Mouse (Mus musculus): Measurements from ENCODE around the gene Slc35c2. TPM values are rescaled to one million over a fixed set of nuclear protein-coding genes. Genes with fewer than 3 reads are reported as not detected.
A peak's percentile ranks its signal among the peaks of the same experiment; 100 is the strongest.

The Slc35c2 gene
- polyA plus RNA-seq, 1 experiment from 2014 or later, result 62.4 TPM

DNA sequence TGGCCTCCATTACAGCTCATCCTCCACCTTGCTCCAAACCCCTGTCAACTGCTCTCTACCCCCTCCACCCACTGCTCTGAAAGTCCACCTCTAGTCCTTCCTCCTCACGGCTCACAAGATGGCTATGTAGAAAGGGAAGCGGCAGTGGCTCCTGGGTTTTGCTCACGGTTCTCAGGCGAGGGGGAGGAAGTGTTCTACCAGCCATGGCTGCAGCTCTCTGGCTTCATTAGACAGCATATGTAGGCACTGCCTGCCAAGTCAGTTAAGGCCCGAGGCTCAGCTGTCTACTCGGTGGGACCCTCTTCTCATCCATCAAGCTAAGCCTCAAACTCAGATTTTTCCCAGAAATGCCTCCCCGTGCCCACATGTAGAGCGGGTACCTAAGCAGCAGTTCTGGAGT lies 12.8 kb upstream of the Slc35c2 start:
- Histone ChIP-seq H3K4me3 (ENCODE audit: low read length) (no peak overlapping the region), H3K4me2 (replicated peaks; ENCODE audit: low read depth, low read length) (no peak overlapping the region), H3K4me1 (ENCODE audit: insufficient read depth, low read length) (peaks cover 3% of the 10 kb centered on the region; the same call in 1 of the 2 replicates), H3K27ac (ENCODE audit: low read length) (no peak overlapping the region), H3K9ac (replicated peaks; ENCODE audit: low read length) (no peak overlapping the region), H3K9me3 (ENCODE audit: low read length) (no peaks in the 10 kb centered on the region), H3K36me3 (ENCODE audit: insufficient read depth, low read length) (peaks cover 57% of the 10 kb centered on the region), H3K27me3 (ENCODE audit: insufficient read depth, low read length) (no peaks in the 10 kb centered on the region)
- 76% methylated on average over 8 of the region's 8 CpGs for WGBS
- ATAC-seq (ENCODE audit: low FRiP score, low TSS enrichment), result no peak

DNA sequence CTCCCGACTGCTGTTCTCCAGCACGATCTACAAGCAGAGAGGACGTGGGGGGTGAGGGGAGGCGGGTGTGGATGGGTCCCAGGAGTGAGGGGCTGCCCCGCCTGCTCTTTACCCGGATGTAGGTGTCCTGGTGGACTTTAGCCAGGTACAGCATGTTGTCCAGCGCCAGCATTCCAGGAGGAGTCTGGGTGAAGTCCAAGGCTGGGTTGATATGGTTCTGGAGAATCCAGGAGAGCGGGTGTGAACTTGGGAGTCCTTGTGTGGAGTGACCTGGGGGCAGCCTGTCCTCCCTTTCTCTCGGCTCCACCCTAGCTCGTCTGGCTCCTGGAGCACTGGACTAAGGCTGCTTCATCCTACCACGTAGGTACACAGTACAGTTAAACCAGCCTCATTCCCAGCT lies 9.8 kb upstream of the Slc35c2 start:
- Histone ChIP-seq H3K9me3 (ENCODE audit: low read length) (no peaks in the 10 kb centered on the region), H3K4me1 (ENCODE audit: insufficient read depth, low read length) (no peaks in the 10 kb centered on the region), H3K4me2 (replicated peaks; ENCODE audit: low read depth, low read length) (no peak overlapping the region), H3K27ac (ENCODE audit: low read length) (no peak overlapping the region), H3K27me3 (ENCODE audit: insufficient read depth, low read length) (no peaks in the 10 kb centered on the region), H3K4me3 (ENCODE audit: low read length) (no peak overlapping the region), H3K36me3 (ENCODE audit: insufficient read depth, low read length) (peaks cover 59% of the 10 kb centered on the region), H3K9ac (replicated peaks; ENCODE audit: low read length) (no peak overlapping the region)
- no peak for ATAC-seq (ENCODE audit: low FRiP score, low TSS enrichment)
- 88% methylated on average over 11 of the region's 11 CpGs for WGBS

DNA sequence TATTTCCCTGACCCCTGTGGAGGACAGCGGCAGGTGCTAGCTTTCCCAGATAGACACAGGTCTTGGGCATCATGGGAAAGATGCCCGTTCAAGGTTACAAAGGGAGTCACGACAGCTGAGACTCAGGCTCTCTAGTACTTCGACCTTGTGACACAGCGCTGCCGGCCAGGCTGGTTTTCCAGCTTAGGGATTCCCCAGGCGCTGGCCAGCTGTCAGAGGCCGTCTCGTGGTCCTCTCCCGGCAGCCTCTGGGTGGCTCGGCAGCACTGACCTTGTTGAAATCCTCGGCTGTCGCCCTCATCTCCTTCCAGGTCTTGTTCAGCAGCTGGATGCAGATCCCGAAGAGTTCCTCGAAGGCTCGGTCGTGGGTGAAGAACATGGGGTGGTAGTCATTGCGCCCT lies 8.9 kb upstream of the Slc35c2 start:
- WGBS, result 87% methylated on average over 18 of the region's 18 CpGs
- no peak overlapping the region for H3K27ac ChIP-seq (ENCODE audit: low read length)
- no peak overlapping the region for H3K9ac ChIP-seq (replicated peaks; ENCODE audit: low read length)
- no peaks in the 10 kb centered on the region for H3K4me1 ChIP-seq (ENCODE audit: insufficient read depth, low read length)
- no peak overlapping the region for H3K4me3 ChIP-seq (ENCODE audit: low read length)
- H3K4me2 ChIP-seq (replicated peaks; ENCODE audit: low read depth, low read length), result no peak overlapping the region
- H3K36me3 ChIP-seq (ENCODE audit: insufficient read depth, low read length), result peaks cover 61% of the 10 kb centered on the region
- no peak for ATAC-seq (ENCODE audit: low FRiP score, low TSS enrichment)
- H3K9me3 ChIP-seq (ENCODE audit: low read length), result no peaks in the 10 kb centered on the region
- H3K27me3 ChIP-seq (ENCODE audit: insufficient read depth, low read length), result no peaks in the 10 kb centered on the region

DNA sequence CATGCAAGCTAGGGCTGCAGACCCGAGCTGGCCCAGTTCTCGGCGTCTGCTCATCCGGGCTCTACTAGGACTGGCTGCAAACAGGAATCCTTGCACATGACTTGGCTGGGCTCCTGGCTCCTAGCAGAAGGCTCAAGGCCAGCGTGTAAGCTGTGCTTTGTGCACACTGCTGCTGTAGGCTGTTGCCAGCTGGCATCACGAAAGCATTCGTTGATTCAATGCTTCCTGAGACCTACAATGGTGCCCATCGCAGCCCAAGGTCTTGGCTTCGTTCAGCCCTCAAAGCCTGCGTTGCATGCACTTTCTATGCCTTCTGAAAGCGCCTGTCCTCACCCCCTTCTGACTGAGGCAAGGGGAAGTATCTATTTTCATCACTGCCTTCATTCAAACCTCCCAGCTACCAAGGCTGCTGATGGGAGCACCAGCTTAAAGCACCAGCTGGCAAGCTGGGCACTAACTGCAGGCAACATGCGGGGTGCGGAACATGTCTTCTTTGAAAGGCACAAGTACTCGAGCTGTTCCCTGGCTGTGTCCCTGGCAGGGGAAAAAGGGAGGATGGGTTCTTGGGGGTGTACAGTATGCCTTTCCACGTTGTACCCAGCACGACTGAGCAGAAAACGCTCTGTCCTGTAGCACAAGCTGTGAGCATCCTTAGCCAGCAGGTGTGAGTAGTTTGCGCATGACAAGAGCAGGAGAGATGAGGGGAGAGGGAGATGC lies 804 bp upstream of the Slc35c2 start:
- peak overlapping the region; percentile 36; the same call in 1 of the 2 replicates for H3K27ac ChIP-seq (ENCODE audit: low read length)
- peak overlapping the region; percentile 92 for H3K4me2 ChIP-seq (replicated peaks; ENCODE audit: low read depth, low read length)
- WGBS, result 65% methylated on average over 18 of the region's 18 CpGs
- no peaks in the 10 kb centered on the region for H3K27me3 ChIP-seq (ENCODE audit: insufficient read depth, low read length)
- H3K4me3 ChIP-seq (ENCODE audit: low read length), result peak overlapping the region; percentile 84
- peaks cover 30% of the 10 kb centered on the region for H3K36me3 ChIP-seq (ENCODE audit: insufficient read depth, low read length)
- peak overlapping the region; percentile 80 for H3K9ac ChIP-seq (replicated peaks; ENCODE audit: low read length)
- no peaks in the 10 kb centered on the region for H3K9me3 ChIP-seq (ENCODE audit: low read length)
- peak; percentile 33; the same call in 1 of the 2 replicates for ATAC-seq (ENCODE audit: low FRiP score, low TSS enrichment)
- peaks cover 22% of the 10 kb centered on the region for H3K4me1 ChIP-seq (ENCODE audit: insufficient read depth, low read length)

DNA sequence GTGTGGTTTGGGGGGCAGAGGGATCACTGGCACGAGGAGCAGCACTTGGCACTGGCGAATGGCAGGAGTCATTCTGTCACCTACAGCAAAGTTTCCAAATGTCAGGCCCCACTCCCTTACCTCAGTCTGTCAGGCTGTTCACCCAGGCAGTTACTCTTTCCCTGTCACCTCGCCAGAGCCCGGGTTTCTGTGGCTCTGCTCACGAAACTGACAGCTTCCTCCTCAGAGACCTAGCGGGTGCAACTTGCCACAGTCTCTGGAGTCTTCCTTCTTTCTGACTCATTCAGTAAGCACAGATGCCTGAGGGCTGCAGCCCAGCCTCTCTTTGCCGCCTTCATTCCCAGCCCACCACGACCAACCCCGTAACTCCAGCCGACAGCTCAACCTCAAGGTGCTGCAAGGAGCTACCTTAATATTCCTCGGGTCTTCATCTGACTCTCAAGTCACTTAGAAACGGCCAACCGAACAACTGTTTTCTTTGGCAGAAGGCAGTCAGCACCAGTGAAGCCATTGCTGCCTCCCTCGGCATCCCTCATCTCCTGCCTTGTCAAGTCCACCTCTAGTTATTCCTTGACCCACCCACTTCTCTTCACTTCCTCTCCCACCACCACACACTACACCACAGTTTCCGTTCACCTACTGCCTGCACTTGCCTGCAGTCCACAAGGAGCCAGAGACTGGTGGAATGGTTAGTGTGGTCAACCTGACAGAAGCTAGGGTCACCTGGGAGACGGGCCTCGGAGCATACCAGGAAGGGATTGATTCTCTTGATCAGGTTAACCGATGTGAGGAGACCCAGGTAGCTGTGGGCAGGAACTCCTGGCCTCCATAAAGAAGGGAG lies 1.1 kb downstream of the Slc35c2 start:
- Histone ChIP-seq H3K4me3 (ENCODE audit: low read length) (peak overlapping the region; percentile 84), H3K27ac (ENCODE audit: low read length) (no peak overlapping the region), H3K36me3 (ENCODE audit: insufficient read depth, low read length) (peaks cover 17% of the 10 kb centered on the region), H3K9me3 (ENCODE audit: low read length) (no peaks in the 10 kb centered on the region), H3K27me3 (ENCODE audit: insufficient read depth, low read length) (no peaks in the 10 kb centered on the region), H3K9ac (replicated peaks; ENCODE audit: low read length) (peak overlapping the region; percentile 80), H3K4me2 (replicated peaks; ENCODE audit: low read depth, low read length) (peak overlapping the region; percentile 92), H3K4me1 (ENCODE audit: insufficient read depth, low read length) (peaks cover 22% of the 10 kb centered on the region)
- no peak for ATAC-seq (ENCODE audit: low FRiP score, low TSS enrichment)
- 51% methylated on average over 18 of the region's 18 CpGs for WGBS

DNA sequence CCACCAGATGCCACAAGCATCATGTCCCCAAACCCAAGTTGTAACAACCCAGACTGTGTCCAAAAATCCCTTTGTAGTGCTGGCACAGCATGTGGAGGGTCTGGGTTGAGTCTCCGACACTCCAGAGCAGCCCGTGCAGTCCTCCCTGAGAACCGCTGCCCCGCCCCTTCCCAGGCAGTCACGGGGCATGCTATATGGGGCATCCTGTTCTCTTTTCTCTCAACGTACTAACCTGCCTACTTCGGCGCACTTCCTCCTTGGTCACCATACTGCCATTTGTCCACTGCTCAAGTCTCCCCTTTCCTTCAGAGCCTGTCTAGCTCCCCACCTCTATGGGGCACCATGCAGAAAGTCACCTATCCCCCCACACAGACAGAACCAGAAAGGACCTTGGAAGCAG lies 2.0 kb downstream of the Slc35c2 start:
- 83% methylated on average over 8 of the region's 8 CpGs for WGBS
- H3K27ac ChIP-seq (ENCODE audit: low read length), result no peak overlapping the region

DNA sequence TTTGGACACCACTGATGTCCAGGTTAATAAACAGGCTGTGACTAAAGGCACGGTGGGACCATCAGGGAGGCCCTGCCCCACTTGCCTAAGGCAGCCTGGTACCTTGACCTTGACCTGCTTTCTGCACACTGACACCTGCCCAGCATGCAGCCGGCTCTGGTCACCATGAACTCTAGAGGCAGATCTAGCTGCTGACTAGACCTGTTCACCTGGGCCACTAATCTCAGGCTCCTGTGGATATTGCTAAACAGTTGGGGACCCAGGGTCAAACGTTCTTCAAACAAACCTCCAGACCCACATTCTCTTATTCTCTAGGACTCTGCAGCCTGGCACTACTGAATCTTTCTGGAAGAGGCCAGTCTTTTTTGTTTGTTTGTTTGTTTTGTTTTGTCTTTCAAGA lies 2.6 kb downstream of the Slc35c2 start:
- Histone ChIP-seq H3K9ac (replicated peaks; ENCODE audit: low read length) (no peak overlapping the region), H3K36me3 (ENCODE audit: insufficient read depth, low read length) (peaks cover 5% of the 10 kb centered on the region), H3K9me3 (ENCODE audit: low read length) (no peaks in the 10 kb centered on the region), H3K4me1 (ENCODE audit: insufficient read depth, low read length) (peaks cover 22% of the 10 kb centered on the region), H3K4me2 (replicated peaks; ENCODE audit: low read depth, low read length) (no peak overlapping the region), H3K4me3 (ENCODE audit: low read length) (no peak overlapping the region), H3K27ac (ENCODE audit: low read length) (no peak overlapping the region), H3K27me3 (ENCODE audit: insufficient read depth, low read length) (no peaks in the 10 kb centered on the region)
- ATAC-seq (ENCODE audit: low FRiP score, low TSS enrichment), result no peak
- 81% methylated on average over 3 of the region's 3 CpGs for WGBS

More for the DNA sequence above, 2.0 kb downstream of the Slc35c2 start:
- Histone ChIP-seq H3K36me3 (ENCODE audit: insufficient read depth, low read length) (peaks cover 9% of the 10 kb centered on the region), H3K4me1 (ENCODE audit: insufficient read depth, low read length) (peaks cover 22% of the 10 kb centered on the region), H3K4me2 (replicated peaks; ENCODE audit: low read depth, low read length) (no peak overlapping the region), H3K9ac (replicated peaks; ENCODE audit: low read length) (no peak overlapping the region), H3K4me3 (ENCODE audit: low read length) (no peak overlapping the region), H3K27me3 (ENCODE audit: insufficient read depth, low read length) (no peaks in the 10 kb centered on the region), H3K9me3 (ENCODE audit: low read length) (no peaks in the 10 kb centered on the region)
- no peak for ATAC-seq (ENCODE audit: low FRiP score, low TSS enrichment)

DNA sequence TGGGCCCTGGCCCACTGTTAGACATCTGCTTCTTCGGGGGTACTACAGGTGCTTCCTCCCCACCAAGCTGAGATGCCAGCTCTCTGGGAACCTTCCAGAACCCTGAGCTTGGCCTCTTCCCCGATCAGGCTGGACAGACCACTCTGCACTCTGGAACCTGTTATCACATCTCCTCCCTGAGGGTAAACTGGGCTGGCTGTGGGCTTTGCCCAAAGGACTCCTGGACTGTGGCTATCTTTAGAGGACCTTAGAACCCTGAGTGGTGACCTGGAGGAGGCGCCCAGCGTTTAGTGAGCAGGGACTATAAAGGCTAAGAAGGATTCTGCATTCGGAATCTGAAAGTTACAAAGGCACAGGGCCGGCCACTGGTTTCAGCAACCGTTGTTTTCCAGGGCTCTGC lies 3.3 kb downstream of the Slc35c2 start:
- Histone ChIP-seq H3K9ac (replicated peaks; ENCODE audit: low read length) (no peak overlapping the region), H3K27me3 (ENCODE audit: insufficient read depth, low read length) (no peaks in the 10 kb centered on the region), H3K27ac (ENCODE audit: low read length) (no peak overlapping the region), H3K9me3 (ENCODE audit: low read length) (no peaks in the 10 kb centered on the region), H3K4me1 (ENCODE audit: insufficient read depth, low read length) (peaks cover 22% of the 10 kb centered on the region), H3K4me3 (ENCODE audit: low read length) (no peak overlapping the region), H3K36me3 (ENCODE audit: insufficient read depth, low read length) (no peaks in the 10 kb centered on the region), H3K4me2 (replicated peaks; ENCODE audit: low read depth, low read length) (no peak overlapping the region)
- ATAC-seq (ENCODE audit: low FRiP score, low TSS enrichment), result no peak
- 84% methylated on average over 7 of the region's 7 CpGs for WGBS

DNA sequence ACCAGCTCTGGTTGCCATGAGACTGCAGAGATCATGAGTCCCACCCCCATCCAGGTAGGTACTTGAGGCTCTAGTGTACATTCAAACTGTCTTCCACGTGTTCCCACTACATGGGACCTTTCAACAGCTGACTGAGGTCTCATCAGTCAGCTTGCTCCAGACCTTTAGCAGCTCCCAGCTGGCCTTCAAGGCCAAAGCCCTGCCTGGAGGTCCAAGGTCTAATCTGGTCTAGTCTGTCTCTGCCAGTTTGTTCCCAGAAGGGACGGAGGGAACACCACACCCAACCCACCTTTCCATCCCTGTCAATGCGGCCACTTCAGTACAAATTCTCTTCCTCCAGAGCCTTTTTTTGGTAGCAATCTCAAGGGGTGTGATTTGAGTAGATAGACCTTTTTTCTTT lies 4.0 kb downstream of the Slc35c2 start:
- H3K4me1 ChIP-seq (ENCODE audit: insufficient read depth, low read length), result peaks cover 19% of the 10 kb centered on the region
- WGBS, result 89% methylated on average over 3 of the region's 3 CpGs
- H3K9ac ChIP-seq (replicated peaks; ENCODE audit: low read length), result no peak overlapping the region
- no peaks in the 10 kb centered on the region for H3K36me3 ChIP-seq (ENCODE audit: insufficient read depth, low read length)
- H3K4me2 ChIP-seq (replicated peaks; ENCODE audit: low read depth, low read length), result no peak overlapping the region
- no peak overlapping the region for H3K4me3 ChIP-seq (ENCODE audit: low read length)
- H3K27me3 ChIP-seq (ENCODE audit: insufficient read depth, low read length), result no peaks in the 10 kb centered on the region
- ATAC-seq (ENCODE audit: low FRiP score, low TSS enrichment), result no peak
- H3K9me3 ChIP-seq (ENCODE audit: low read length), result no peaks in the 10 kb centered on the region
- no peak overlapping the region for H3K27ac ChIP-seq (ENCODE audit: low read length)

DNA sequence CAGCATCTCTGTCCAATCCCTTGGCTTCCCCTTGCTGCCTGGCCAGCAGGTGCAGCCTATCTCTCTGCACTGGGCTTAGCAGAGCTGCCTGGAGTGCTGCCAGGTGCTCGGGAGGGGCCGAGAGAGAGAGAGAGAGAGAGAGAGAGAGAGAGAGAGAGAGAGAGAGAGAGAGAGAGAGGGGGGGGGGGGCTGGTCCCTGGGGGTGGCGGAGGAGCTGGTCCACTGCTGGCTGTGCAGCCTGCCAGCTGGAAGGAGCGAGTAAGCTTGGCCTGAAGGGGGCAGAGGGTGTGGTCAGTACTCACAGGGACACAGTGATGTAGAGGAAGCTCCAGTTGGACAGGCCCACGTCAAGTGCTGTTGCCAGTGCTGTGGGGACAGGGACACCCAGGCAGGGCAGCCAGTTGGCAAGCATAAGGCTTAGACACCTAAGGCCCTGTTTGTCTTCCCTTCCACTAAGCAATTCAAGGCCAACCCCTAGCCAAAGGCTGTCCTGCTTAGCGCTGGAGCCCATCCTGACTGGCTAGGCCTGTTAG lies 5.8 kb downstream of the Slc35c2 start:
- Histone ChIP-seq H3K27ac (ENCODE audit: low read length) (no peak overlapping the region), H3K27me3 (ENCODE audit: insufficient read depth, low read length) (no peaks in the 10 kb centered on the region), H3K4me2 (replicated peaks; ENCODE audit: low read depth, low read length) (no peak overlapping the region), H3K4me1 (ENCODE audit: insufficient read depth, low read length) (peaks cover 8% of the 10 kb centered on the region), H3K9me3 (ENCODE audit: low read length) (no peaks in the 10 kb centered on the region), H3K9ac (replicated peaks; ENCODE audit: low read length) (no peak overlapping the region), H3K36me3 (ENCODE audit: insufficient read depth, low read length) (peaks cover 11% of the 10 kb centered on the region), H3K4me3 (ENCODE audit: low read length) (no peak overlapping the region)
- ATAC-seq (ENCODE audit: low FRiP score, low TSS enrichment), result no peak
- 63% methylated on average over 4 of the region's 6 CpGs for WGBS

All from kidney, embryonic 16.5 days (tissue).